Mouse (Mus musculus) heart, embryonic 14.5 days (tissue): Measurements from ENCODE around the gene Hao1. TPM values are rescaled to one million over a fixed set of nuclear protein-coding genes. Genes with fewer than 3 reads are reported as not detected.

Experiments used
- ATAC-seq: fragments of 200-750 bp; cut with Nextera tagmentation; 2 replicates; pipeline ENCODE4 v1.8.0; 2017; ENCODE audit warnings: low read depth, moderate TSS enrichment; ENCODE audit not compliant: insufficient number of reproducible peaks, insufficient read depth, low FRiP score
- H3K27ac ChIP-seq, 2 experiments: fragments of 200-500 bp in 1 of 2; fragments of 300-500 bp in 1 of 2; sonication (generic) in 1 of 2; replicated peaks in 1 of 2; 2 replicates each; pipeline ENCODE4 v1.5.1; 2012 to 2014; ENCODE audit warnings: low read depth in 2 of 2, low read length in 2 of 2, control low read depth in 1 of 2, mild to moderate bottlenecking in 1 of 2, mixed read lengths in 1 of 2; ENCODE audit not compliant: control insufficient read depth in 1 of 2, insufficient read depth in 1 of 2
- H3K27me3 ChIP-seq: fragments of 300-500 bp; sonication (generic); 2 replicates; pipeline ENCODE4 v1.6.1; 2014; ENCODE audit warnings: mild to moderate bottlenecking, low read length, control low read depth; ENCODE audit not compliant: control insufficient read depth, insufficient read depth
- H3K36me3 ChIP-seq: fragments of 300-500 bp; sonication (generic); 2 replicates; pipeline ENCODE4 v1.6.1; 2014; ENCODE audit warnings: mild to moderate bottlenecking, control low read depth, low read length, mixed read lengths; ENCODE audit not compliant: control insufficient read depth, insufficient read depth
- H3K4me1 ChIP-seq, 2 experiments: fragments of 200-500 bp in 1 of 2; fragments of 300-500 bp in 1 of 2; sonication (generic) in 1 of 2; 2 replicates each; pipeline ENCODE4 v1.6.1; 2012 to 2014; ENCODE audit warnings: low read length in 2 of 2, control low read depth in 1 of 2, mixed read lengths in 1 of 2; ENCODE audit not compliant: control insufficient read depth in 2 of 2, insufficient read depth in 2 of 2
- H3K4me2 ChIP-seq: fragments of 300-500 bp; sonication (generic); 2 replicates; pipeline ENCODE4 v1.6.1; 2014; ENCODE audit warnings: mild to moderate bottlenecking, low read length
- H3K4me3 ChIP-seq, 2 experiments: fragments of 200-500 bp in 1 of 2; fragments of 300-500 bp in 1 of 2; sonication (generic) in 1 of 2; 2 replicates each; pipeline ENCODE4 v1.5.1; 2012 to 2014; ENCODE audit warnings: low read length in 2 of 2, mild to moderate bottlenecking in 2 of 2, control low read depth in 1 of 2, low read depth in 1 of 2, moderate library complexity in 1 of 2; ENCODE audit not compliant: control insufficient read depth in 1 of 2, insufficient read depth in 1 of 2
- H3K9ac ChIP-seq: fragments of 300-500 bp; sonication (generic); 2 replicates; pipeline ENCODE4 v1.6.1; 2014; ENCODE audit warnings: mild to moderate bottlenecking, low read length
- H3K9me3 ChIP-seq: fragments of 300-500 bp; sonication (generic); 2 replicates; pipeline ENCODE4 v1.6.1; 2016; ENCODE audit warnings: low read length, control low read depth; ENCODE audit not compliant: control insufficient read depth
- WGBS: fragments of 180-500 bp; shearing (Covaris S2); extraction: QIAGEN DNeasy Blood & Tissue Kit; methylation state at CpG from one replicate; pipeline ENCODE4 v1.1.7; 2014; 5-methylcytosine and 5-hydroxymethylcytosine counted together
- polyA plus RNA-seq: library from polyadenylated mRNA; unstranded; fragments of >200 nt; fragmentation: Nextera tagmentation; extraction: Ambion mirVana; gene quantifications from 2 replicates; pipeline ENCODE4 v1.2.1, GENCODE M21; 2014

Hao1 gene
- polyA plus RNA-seq = not detected in 2 replicates

DNA sequence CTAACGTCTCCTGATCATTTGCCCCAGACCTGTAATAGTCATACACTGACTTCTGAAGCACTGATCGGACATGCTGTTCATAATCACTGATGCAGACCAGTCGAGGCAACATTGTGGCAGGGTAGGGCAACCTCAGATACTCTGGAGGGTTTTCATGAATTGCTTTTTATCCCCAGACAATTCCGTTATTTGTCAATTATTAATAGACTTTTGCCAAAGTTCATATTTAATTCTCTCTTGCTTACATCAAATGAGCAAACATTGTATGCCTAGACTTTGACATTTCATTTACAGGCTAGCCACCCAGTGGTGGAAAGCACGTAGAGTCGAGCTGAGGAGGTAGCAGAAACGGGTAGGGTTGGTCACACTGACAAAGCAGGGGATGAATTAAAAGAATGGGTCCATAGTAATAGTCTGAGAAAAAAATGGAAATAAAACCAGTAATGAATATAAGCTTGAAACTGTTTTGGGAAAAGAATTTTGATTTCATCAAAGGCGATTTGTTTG is at the start of gene Hao1:
Hao1 (minus strand) TSS at position 148 of the 507 bp plus-strand sequence.
- no peak within 1 kb of the TSS for H3K4me3 ChIP-seq
- ATAC-seq = no peak
- no peak within 1 kb of the TSS for H3K27ac ChIP-seq
- no peaks in the 10 kb centered on the region for H3K27me3 ChIP-seq
- no peak within 1 kb of the TSS for H3K4me2 ChIP-seq
- H3K4me1 ChIP-seq = no peaks in the 10 kb centered on the region
- H3K9me3 ChIP-seq = no peaks in the 10 kb centered on the region
- H3K36me3 ChIP-seq = no peaks in the 10 kb centered on the region
- 75% methylated on average over 8 of the region's 8 CpGs for WGBS
- H3K9ac ChIP-seq = no peak within 1 kb of the TSS

- H3K4me3 ChIP-seq = no peak overlapping the region
- peaks cover 11% of the 10 kb centered on the region for H3K36me3 ChIP-seq
- 0 out of 2 replicates have a peak, but pooled peaks cover 3% of the 10 kb centered on the region for H3K9me3 ChIP-seq
- H3K4me1 ChIP-seq = no peaks in the 10 kb centered on the region
- ATAC-seq = no peak
- 86% methylated on average over 6 of the region's 6 CpGs for WGBS
- no peak overlapping the region for H3K4me2 ChIP-seq
- no peak overlapping the region for H3K9ac ChIP-seq
- H3K27me3 ChIP-seq = no peaks in the 10 kb centered on the region
- H3K27ac ChIP-seq = no peak overlapping the region
These were observed 37.0 kb upstream of the Hao1 start for GRCm38 (mm10) chr2:134591081-134591694.

DNA sequence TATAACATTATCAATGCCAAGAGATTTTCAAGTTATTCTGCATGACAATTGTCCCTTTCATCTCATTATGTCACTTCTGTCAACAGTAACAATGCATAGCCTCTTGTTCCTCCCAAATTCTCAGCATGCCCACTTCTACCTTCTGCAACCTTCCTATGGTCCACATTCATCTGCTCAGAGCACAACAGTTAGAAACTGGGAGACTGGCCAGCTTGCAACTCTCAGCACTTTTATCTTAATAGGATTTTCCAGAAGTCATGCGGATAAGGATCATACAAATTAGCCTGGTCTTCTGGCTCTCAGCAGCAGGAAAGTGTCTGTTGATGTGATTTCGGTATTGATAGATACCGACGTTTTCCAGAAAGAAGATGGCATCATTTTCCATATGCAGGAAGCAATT is 31.1 kb upstream of the Hao1 start:
- no peak overlapping the region for H3K4me3 ChIP-seq
- H3K9me3 ChIP-seq = 0 out of 2 replicates have a peak, but pooled peaks cover 2% of the 10 kb centered on the region
- H3K27ac ChIP-seq = no peak overlapping the region
- no peaks in the 10 kb centered on the region for H3K27me3 ChIP-seq
- no peak overlapping the region for H3K4me2 ChIP-seq
- ATAC-seq = no peak
- H3K36me3 ChIP-seq = no peaks in the 10 kb centered on the region
- no peaks in the 10 kb centered on the region for H3K4me1 ChIP-seq
- 42% methylated on average over 4 of the region's 4 CpGs for WGBS
- no peak overlapping the region for H3K9ac ChIP-seq

- no peak overlapping the region for H3K4me3 ChIP-seq
- H3K9me3 ChIP-seq = peaks cover 10% of the 10 kb centered on the region; the same call in 1 of the 2 replicates
- 81% methylated on average over 3 of the region's 3 CpGs for WGBS
- H3K4me2 ChIP-seq = no peak overlapping the region
- no peaks in the 10 kb centered on the region for H3K27me3 ChIP-seq
- H3K4me1 ChIP-seq = no peaks in the 10 kb centered on the region
- no peak overlapping the region for H3K27ac ChIP-seq
- no peak for ATAC-seq
- no peaks in the 10 kb centered on the region for H3K36me3 ChIP-seq
- H3K9ac ChIP-seq = no peak overlapping the region
These were observed 5.3 kb upstream of the Hao1 start for GRCm38 (mm10) chr2:134559422-134559821.

DNA sequence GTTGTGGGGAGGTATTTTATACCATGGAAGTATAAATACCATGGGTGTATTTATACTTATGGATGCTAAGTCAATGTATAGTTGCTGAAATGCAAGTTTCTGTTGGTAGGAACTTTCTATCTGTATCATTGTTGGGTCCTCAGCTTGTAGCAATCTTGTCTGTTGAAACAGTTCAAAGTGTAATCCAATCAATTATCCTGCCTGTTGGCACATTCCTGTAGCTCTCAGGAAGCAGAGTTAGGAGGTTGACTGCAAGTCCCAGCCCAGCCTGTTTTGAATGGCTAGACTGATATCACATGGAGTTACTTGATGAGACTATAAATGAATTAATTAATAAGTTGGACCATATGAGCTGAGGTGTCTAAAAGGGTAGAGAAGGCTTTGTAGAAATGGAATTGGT is 1.8 kb downstream of the Hao1 start:
- Histone ChIP-seq H3K27ac (no peak overlapping the region), H3K27me3 (no peaks in the 10 kb centered on the region), H3K9me3 (no peaks in the 10 kb centered on the region), H3K4me2 (no peak overlapping the region), H3K36me3 (no peaks in the 10 kb centered on the region), H3K9ac (no peak overlapping the region), H3K4me3 (no peak overlapping the region), H3K4me1 (no peaks in the 10 kb centered on the region)
- no peak for ATAC-seq

DNA sequence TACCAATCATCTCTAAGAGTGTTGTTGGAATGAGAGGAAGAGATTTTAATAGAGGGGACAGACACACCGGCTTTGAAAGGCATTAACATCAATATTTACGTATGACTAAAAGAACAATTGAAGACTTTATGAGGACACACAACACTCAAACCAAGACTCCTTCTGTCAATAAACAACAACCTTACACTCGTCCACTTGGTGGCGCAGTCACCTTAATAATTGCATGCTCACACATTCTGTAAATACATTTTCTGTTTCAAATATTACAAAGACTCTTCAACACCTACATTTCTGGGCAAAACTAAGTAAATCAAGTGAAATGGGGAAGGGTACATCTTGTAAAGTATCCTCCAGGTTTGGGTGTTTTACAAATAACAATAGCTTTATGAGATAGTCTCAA is 4.4 kb downstream of the Hao1 start:
- no peak overlapping the region for H3K4me2 ChIP-seq
- no peak overlapping the region for H3K4me3 ChIP-seq
- no peak overlapping the region for H3K27ac ChIP-seq
- no peaks in the 10 kb centered on the region for H3K27me3 ChIP-seq
- no peaks in the 10 kb centered on the region for H3K36me3 ChIP-seq
- WGBS = 18% methylated on average over 4 of the region's 4 CpGs
- H3K4me1 ChIP-seq = no peaks in the 10 kb centered on the region
- H3K9me3 ChIP-seq = no peaks in the 10 kb centered on the region
- ATAC-seq = no peak
- no peak overlapping the region for H3K9ac ChIP-seq

DNA sequence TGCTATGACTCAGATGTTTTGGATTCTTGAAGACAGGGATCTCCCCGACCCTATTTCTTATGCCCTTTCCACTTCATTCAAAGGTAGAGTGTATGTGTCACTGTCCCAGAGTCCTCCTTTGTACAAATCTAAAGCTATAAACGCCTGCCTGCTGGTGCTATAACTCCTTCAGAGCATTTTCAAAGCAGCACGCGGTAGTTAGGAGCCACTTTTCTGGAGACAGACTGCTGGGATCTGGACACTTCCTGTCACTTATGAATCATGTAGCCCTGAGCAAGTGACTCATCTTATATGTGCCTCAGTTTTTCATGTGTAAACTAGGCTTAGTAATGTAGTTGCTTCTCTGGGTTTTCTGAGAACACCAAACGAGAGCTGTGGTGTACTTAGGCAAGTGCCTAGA is 9.1 kb downstream of the Hao1 start:
- Histone ChIP-seq H3K9ac (no peak overlapping the region), H3K4me2 (no peak overlapping the region), H3K9me3 (no peaks in the 10 kb centered on the region), H3K4me1 (no peaks in the 10 kb centered on the region), H3K27me3 (no peaks in the 10 kb centered on the region), H3K27ac (no peak overlapping the region), H3K4me3 (no peak overlapping the region), H3K36me3 (no peaks in the 10 kb centered on the region)
- WGBS = 67% methylated on average over 5 of the region's 5 CpGs
- no peak for ATAC-seq
